Mouse (Mus musculus) ES-Bruce4 (cell line): ENCODE results near the gene Gm15319. TPM values are rescaled to one million over a fixed set of nuclear protein-coding genes. Genes with fewer than 3 reads are reported as not detected.
"Not testable (repeated sequence)": the region's sequence is repeated elsewhere in the genome, so short reads cannot be mapped to it uniquely, and the experiment has no call there.

Experiments used
- H3K27ac ChIP-seq: 2 replicates; pipeline ENCODE4 v1.5.1; 2012; ENCODE audit warnings: low read length, inconsistent platforms; ENCODE audit not compliant: insufficient read depth
- H3K27me3 ChIP-seq: 2 replicates; pipeline ENCODE4 v1.6.1; 2012; ENCODE audit warnings: mild to moderate bottlenecking, low read length, inconsistent platforms; ENCODE audit not compliant: control insufficient read depth, poor library complexity, insufficient read depth, severe bottlenecking
- H3K36me3 ChIP-seq: 2 replicates; pipeline ENCODE4 v1.6.1; 2012; ENCODE audit warnings: inconsistent platforms, mild to moderate bottlenecking, low read length, moderate library complexity; ENCODE audit not compliant: control insufficient read depth, poor library complexity, insufficient read depth, severe bottlenecking
- H3K4me1 ChIP-seq: one replicate; pipeline ENCODE4 v1.8.1; 2011; ENCODE audit warnings: low read length; ENCODE audit not compliant: control insufficient read depth, insufficient read depth
- H3K4me3 ChIP-seq: 2 replicates; pipeline ENCODE4 v1.5.1; 2011; ENCODE audit warnings: low read depth, mild to moderate bottlenecking, low read length
- H3K9ac ChIP-seq: 2 replicates; pipeline ENCODE4 v1.6.1; 2012; ENCODE audit warnings: low read depth, mild to moderate bottlenecking, inconsistent platforms; ENCODE audit not compliant: poor library complexity, severe bottlenecking
- H3K9me3 ChIP-seq: replicated peaks from 2 replicates; pipeline ENCODE4 v1.6.1; 2012; ENCODE audit warnings: mild to moderate bottlenecking, low read length, inconsistent platforms; ENCODE audit not compliant: control insufficient read depth, poor library complexity, insufficient read depth, severe bottlenecking
- polyA plus RNA-seq: library from polyadenylated mRNA; stranded (reverse); fragments of >200 nt; gene quantifications from 2 replicates; pipeline ENCODE4 v1.2.4, GENCODE M21; 2011; ENCODE audit warnings: low read depth; ENCODE audit not compliant: missing spikeins, insufficient read depth, insufficient read length

Gm15319 gene
- polyA plus RNA-seq, 1 experiment: not detected

GRCm38 (mm10) chr8:20287706-20288105, 75.3 kb downstream of the Gm15319 start:
- H3K9ac ChIP-seq, H3K27me3 ChIP-seq, H3K9me3 ChIP-seq, H3K4me3 ChIP-seq, H3K36me3 ChIP-seq, H3K4me1 ChIP-seq, H3K27ac ChIP-seq: not testable (repeated sequence)
